Mouse (Mus musculus) right cerebral cortex, postnatal 10 days (tissue): ENCODE measurements around the gene Sftpd.
A peak's percentile ranks its signal among the peaks of the same experiment; 100 is the strongest.

ENCODE experiments used
- DNase-seq, 2 experiments: peaks; one replicate each; pipeline ENCODE4 v3.0.0; 2021; ENCODE audit warnings: low spot score in 2 of 2

Gene Sftpd

DNA sequence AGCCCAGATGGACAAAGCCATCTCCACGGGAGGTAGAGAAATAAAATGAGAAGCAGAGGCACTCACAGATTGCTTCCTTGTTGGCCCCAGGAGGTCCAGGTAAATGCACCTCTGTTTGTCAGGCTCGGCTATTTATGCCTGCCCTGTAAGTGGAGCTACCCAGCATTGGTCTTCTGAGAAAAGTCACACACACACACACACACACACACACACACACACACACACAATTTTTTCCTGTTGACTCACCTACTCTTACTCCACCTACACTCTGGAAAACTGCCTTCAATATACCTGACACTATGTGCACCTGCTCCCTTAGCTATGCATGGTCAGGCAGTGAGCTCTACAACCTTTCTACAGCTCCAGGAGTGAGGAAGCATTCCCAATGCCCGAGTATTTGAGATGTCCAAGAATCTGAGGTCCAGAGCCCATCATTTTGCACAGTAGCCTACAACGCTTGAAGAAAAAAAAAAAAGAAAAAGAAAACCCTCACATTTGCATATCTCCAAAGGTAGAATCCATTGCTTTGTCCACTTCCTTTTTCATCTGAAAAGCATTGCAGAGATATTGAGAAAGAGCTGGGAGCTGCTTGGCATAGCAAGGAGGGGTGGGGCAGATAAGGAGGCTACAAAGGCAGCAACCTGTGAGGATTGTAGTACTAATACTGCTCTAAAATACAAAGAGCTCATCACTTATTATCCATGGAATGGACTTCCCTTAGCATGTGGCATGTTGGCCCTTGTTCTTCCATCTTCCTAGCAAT, at the start of gene Sftpd:
Gene Sftpd (minus strand): TSS at position 91 of the 763 bp plus-strand sequence.
- DNase-seq, result no peak

DNA sequence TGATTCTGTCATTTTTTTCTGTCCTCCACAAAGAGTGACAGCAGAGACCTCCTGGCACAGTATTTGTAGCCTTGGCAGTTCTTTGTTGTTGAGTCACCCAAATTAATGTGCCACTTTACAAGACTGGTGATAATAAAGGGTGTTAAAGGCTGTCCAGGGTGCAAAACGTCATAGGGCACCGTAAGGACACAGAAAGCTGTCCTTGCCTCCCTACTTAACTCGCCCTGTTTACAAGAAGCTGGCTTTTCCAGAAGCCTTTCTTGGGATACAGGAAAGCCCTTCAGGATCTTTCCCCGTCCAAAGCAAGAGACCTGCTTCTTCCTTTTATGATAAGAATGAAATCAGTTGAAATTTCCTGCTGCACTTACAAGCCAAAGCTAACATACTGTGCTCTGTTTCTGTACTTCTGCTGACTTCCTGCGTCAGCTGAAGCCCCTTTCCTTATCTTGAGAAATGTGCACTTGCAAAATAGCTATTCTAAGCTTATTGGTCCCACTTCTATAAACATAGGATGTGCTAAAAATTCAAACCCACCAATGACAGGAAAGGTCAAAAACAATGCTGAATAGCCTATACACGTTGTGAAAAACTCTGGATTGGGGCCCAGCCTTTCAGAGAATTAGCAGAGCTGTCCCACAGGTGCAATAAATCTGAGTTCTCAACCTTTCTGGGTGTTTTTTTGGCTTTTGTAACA, 13.2 kb upstream of the Sftpd start:
- no peak for DNase-seq

DNA sequence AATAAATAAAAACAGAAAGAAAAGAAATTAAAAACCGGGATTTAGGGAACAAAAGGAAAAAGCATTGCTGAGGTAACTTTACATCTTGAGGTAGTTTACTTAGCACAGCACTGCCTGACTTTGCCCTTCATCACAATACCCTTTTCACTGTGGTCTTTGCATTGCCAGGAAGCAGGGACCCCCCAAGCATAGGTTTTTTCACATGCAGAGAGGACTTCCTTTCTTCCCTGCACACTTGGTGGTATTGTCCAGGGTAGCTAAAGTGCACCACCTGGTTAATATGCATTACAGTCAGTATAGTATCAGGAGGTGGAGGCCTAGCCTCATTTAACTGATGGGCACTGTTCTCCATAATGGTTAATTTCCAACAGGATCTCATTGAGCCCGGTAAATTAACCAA, 4.5 kb upstream of the Sftpd start:
- no peak for DNase-seq

DNA sequence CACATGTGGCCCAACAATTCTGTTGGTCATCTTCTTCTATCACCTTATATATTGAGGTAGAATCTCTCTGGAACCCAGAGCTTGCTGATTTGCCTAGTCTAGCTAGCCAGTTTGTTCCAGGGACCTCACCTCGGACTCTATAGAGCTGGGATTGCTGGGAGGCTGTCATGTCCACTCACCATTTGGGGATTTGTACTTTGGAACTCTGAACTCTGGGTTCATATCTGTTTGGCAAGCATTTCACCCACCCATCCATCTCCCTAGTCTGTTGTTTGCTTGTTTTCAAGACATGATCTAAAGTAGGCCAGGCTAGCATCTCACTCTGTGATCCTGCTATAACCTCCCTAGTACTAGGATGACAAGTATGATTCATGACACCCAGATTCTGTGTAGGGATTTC, 10.1 kb downstream of the Sftpd start:
- DNase-seq, result no peak

DNA sequence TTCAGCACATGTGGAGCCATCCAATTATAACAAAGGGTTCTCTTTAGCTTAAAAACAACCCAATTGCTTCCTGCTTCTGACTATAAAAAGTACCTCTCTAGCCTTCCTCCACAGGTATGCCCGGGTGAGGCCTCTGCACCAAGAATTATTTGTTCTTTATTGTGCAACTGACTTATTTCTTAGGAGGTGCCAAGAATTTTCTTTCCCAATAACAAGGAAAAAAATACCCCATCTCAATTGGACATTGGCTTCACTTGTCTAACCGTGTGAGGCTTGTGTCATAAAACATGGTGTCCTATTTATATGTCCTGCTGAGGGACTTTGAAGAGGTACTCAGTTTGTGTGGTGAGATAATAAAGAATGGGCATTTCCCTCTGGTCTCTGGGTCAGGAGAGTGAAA, 14.4 kb downstream of the Sftpd start:
- DNase-seq, result no peak

DNA sequence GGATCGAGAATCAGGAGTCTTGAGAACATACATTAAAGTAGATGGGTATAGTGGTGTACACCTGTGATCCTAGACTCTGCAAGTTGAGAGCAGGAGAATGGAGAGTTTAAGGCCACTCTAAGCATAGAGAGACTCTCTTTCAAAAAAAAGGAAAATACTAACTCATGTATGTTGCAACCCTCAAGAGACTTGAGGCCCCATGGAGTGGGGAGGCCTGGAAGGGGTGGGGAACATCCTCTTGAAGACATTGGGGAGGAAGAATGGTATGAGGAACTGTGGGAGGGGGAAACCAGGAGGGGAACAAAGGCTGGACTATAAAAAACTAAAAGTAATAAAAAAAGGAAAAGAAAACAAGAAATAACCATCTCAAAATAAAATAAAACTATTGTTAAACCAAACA, 16.4 kb downstream of the Sftpd start:
- DNase-seq, result no peak

DNA sequence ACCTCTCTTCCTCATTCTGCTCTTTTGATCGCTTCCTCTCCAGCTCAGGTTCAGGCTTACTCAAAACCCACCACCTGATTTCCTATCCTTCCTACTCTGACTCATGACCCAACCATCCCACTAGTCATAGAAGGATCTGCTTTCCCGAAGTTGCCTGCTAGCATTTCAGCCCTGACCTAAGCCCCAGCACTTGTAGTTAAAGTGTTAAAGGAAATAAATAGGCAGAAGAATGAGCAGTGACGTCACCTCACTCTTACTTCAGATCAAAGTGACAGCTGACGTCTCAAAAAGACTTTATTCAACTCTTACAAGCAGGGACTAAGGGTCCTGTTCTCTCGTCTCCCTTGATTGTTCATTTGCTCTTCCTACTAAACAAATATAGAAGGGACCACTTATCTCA, 17.7 kb downstream of the Sftpd start:
- DNase-seq, result no peak

DNA sequence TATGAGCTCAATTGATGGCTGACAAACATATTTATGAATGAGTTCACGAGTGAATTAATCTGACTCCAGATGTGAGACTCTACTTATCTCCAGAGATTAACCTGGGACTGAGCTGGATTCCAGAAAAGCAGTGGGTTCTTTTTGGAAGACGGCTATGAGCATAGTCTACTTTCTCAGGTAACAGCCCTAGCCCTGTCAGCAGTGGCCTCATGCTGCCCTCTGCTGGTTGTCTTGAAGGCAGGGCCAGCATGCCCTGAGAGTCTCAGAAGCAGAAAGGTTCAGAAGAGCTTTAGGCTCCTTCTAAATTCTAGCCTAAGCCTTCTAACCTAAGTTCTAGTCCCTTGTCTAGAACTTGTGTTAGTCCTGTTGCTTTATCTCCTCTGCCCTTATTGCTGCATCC, 22.3 kb downstream of the Sftpd start:
- peak in 1 of 2 experiments; percentile 29 for DNase-seq

DNA sequence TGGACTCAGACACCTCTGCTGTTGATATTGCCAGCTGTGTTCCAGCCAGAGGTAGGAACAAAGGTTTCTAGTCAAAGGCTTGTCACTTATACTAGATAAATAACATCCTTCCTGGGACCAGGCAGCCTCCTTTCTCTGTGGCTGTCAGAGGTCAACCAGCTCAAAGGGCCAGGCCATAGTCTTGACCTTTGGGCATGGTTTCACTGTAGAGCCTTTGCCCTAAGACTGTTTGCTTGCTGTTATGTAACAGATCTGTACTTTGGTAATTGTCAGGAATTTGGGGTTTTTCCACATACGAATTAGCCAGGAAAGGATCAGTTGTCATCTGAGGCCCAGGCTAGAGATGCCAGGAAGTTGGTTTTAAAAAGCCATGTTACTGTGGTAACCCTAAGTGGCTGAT, 24.2 kb downstream of the Sftpd start:
- DNase-seq, result no peak

DNA sequence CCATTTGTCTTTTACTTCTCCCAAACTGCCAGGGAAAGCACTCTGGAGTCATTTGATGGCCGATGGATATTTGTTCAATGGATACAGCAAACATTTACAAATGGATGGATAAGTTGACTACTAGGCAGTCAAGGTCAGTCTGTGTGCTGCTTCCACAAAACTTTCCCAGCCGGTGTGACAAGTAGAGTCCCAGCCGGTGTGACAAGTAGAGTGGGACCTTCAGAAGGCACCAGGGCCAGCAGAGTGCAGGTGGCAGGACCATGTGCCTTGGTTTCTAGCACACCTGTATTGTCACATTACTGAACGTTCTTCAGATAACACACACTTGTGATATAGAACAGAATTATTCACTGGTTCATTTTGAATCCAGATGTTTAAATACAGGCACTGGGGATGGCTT, 24.9 kb downstream of the Sftpd start:
- DNase-seq, result no peak

DNA sequence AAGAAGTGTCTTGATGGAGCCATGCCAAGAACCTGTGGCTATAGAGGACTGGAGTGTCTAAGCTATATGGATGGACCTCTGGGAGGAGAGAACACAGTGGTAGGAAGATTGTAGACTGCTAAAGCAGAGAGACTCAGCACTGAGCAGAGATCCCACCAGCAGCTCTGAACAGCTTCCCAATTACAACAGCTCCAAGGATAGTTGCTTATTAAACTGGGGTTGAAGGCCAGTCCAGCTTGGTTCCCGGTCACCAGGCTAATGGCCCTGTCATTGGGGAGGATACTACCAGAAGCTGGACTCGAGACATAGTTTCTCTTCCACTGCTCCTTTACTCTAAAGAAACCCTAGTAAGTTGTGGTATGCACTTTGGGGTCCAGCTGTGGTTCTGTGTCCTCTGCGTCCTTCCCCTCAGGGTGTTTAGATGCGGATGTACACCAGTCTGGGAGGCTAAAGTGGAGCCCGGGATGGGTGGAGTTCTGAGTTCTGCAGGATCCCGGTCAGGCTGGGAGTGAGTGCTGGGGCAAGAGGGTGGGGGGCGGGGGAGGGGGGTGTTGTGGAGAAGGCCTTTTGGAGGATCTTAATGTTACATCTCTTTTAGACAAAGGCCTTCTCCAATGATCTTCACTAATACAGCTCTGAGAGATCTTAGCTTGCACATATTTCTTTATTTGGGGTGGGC, 33.6 kb downstream of the Sftpd start, which contains the start of gene Mbl1:
Gene Mbl1 (plus strand): TSS at position 239 of the 679 bp plus-strand sequence.
- DNase-seq, result no peak

DNA sequence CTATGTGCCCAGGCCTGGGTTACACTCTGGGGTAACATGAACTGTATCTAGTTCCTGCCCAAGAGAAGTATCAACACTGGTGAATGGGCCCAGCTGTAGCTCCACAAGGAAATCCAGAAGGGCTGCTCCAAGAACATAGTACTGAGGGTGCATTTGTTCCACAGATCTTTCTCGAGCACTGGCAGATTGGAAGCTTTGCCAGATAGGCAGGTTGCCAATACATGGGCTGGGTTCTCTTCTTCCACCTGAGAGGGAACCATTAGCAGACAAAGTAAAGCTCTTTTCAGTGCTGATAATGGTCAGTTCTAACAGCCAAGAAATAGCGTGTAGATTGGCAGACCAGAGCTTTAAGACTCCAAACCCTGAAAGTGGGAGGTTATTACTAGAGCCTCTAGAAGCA, 37.6 kb downstream of the Sftpd start:
- DNase-seq, result no peak

DNA sequence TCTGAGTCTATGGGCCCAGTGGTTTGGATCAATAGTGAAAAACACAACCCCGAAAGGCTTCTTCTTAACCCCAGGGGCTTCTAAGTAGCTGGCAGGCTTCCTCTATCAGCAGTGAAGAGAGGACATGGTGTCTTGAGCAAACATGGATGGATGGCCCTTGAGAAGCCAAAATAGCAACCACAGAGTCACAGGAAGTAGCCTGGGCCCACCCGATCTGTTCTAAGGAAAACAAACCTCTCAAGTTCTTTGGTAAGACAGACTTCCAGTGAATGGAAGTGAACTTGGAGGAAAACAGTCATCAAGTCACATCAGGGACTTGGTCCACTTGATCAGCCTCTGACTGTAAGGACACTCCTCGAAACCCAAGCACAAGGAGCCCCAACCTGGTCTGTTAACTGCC, 38.0 kb downstream of the Sftpd start:
- DNase-seq, result no peak

DNA sequence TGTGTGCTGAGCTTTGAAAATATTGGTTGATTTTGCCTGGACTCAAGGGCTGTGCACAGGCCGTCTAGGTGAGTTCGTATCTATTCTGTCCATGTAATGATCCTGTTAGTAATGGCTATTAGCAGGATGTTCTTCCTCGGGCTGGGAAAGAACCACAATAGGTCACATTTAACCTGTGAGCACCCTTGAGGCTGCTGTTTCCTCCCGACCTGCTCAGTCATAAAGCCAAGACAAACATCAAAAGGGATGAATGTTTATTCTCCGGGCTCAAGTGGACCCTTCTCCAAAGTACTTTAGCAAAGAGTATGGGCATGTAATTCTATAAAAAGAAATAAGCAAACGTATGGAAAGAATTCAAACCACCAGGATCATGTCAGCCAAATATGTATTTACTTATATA, 38.9 kb downstream of the Sftpd start:
- no peak for DNase-seq

DNA sequence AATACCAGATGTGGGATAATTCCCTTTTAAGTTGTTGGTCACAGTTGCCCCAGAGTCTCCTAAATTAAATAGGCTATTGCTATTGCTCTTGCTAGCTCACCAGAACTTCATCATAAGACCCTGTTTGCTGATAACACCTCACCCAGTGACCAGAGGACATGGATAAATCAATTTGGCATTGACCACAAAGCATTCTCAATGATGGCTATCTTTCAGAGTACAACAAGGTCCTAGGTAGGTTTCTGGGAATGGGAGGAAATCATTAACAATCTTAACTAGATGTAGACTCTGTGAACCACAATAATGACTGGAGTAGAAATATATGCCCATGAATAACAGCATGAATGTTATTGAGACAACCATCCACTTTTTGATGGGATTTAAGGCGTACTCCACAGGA, 44.3 kb downstream of the Sftpd start:
- no peak for DNase-seq

DNA sequence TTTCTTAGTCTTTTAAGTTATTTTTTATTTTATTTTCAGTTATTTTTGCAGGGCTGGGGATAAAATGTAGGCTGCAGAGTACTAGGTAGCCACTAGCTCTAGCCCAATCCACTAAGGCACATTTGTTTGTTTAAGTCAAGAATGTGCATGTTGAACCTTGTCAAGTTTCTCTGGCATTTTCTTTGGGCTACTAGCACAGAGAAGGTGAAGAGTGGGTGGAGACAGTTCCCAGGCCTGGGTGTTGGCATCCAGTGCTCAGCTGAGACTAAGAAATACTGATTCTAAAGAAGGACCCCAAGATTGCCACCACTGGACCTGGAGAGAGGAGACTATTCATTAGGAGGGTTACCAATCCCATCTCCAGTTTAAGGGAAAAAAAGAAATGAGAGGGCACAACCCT, 47.9 kb downstream of the Sftpd start:
- DNase-seq, result no peak

DNA sequence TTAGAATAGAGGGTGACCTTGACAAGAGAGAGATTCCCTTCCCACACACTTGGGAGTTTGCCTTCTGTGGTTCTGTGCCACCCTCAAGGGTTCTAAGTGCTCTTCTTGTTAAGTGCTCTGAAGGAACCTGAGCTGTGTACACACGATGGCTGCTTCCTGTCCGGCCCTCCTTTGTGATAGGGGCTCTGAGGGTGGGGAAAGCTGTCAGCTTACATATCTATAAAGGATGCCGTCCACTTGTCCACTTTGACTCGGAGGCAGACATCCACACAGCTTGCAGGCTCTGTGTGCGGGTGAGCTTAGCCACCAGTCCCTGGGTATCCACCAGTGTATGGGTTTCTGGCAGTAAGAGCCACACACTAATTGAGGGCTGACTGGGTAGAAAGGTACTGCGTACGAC, 53.4 kb downstream of the Sftpd start, which contains the start of gene Sftpa1:
Gene Sftpa1 (plus strand): TSS at position 243 of the 400 bp plus-strand sequence.
- no peak for DNase-seq

DNA sequence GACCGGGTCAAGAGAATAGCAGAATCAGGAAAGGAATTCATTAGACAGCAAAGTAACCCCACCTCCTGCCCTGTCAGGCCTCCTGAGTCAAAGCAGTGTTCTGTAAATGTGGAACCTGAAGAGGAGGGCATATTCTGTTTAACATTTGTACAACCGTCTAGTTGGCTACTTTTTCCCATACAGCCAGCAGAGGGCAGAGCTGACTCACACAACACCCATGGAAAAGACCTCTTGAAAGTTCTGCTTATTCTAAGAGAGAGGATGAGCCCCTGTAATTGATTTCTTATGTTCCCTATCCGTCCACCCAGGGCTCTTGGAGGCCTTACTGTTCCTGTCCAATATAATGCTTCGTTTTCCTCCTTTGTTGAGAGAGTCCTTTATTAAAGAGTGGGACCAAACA, 57.0 kb downstream of the Sftpd start:
- peak; percentile 62 to 67 for DNase-seq

DNA sequence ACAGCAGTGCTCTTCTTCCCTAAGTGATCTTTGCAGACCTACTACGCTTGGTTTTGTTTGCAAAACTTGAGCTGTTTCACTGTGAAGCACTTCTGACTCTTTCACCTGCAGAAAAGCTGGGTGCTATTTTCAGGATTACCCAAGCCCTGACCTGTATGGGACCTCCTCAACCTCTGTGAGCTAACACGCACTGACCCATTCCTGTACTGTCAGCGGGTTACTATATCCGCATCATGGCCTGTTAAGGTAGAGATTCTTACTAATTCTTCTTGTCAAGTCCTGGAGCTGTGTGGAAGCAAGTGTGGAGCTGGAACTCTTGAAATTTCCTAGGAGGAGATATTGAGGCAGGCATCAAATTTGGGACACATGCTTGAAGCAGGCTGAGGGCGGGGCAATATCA, 60.3 kb downstream of the Sftpd start:
- DNase-seq, result no peak
